Mouse (Mus musculus): Measurements from ENCODE around the gene Rnf111. TPM values are rescaled to one million over a fixed set of nuclear protein-coding genes. Genes with fewer than 3 reads are reported as not detected.

Gene Rnf111
- polyA plus RNA-seq, 1 experiment from 2014 or later: 27.0 TPM

- H3K27ac ChIP-seq: no peak overlapping the region
Measured at GRCm38 (mm10) chr9:70524366-70524765, 20.8 kb upstream of the Rnf111 start.

GRCm38 (mm10) chr9:70523813-70524212 is 20.3 kb upstream of the Rnf111 start:
- no peaks in the 10 kb centered on the region for H3K27me3 ChIP-seq
- no peaks in the 10 kb centered on the region for H3K4me1 ChIP-seq
- ATAC-seq (ENCODE audit: borderline replicate concordance, extremely low read depth, low FRiP score, low TSS enrichment): no peak
- H3K27ac ChIP-seq: no peak overlapping the region
- no peak overlapping the region for H3K4me2 ChIP-seq
- H3K9ac ChIP-seq: no peak overlapping the region
- H3K36me3 ChIP-seq: no peaks in the 10 kb centered on the region
- WGBS: 91% methylated on average over 3 of the region's 3 CpGs
- H3K4me3 ChIP-seq: no peak overlapping the region
- no peaks in the 10 kb centered on the region for H3K9me3 ChIP-seq

More at GRCm38 (mm10) chr9:70524366-70524765, 20.8 kb upstream of the Rnf111 start:
- Histone ChIP-seq H3K9ac (no peak overlapping the region), H3K4me3 (no peak overlapping the region), H3K36me3 (no peaks in the 10 kb centered on the region), H3K4me2 (no peak overlapping the region), H3K9me3 (no peaks in the 10 kb centered on the region), H3K27me3 (no peaks in the 10 kb centered on the region), H3K4me1 (no peaks in the 10 kb centered on the region)
- no peak for ATAC-seq (ENCODE audit: borderline replicate concordance, extremely low read depth, low FRiP score, low TSS enrichment)
- 82% methylated on average over 7 of the region's 7 CpGs for WGBS

- H3K27ac ChIP-seq: no peak overlapping the region
- no peaks in the 10 kb centered on the region for H3K4me1 ChIP-seq
- WGBS: 79% methylated on average over 3 of the region's 3 CpGs
- no peaks in the 10 kb centered on the region for H3K27me3 ChIP-seq
- H3K4me3 ChIP-seq: no peak overlapping the region
- no peaks in the 10 kb centered on the region for H3K9me3 ChIP-seq
- H3K4me2 ChIP-seq: no peak overlapping the region
- ATAC-seq (ENCODE audit: borderline replicate concordance, extremely low read depth, low FRiP score, low TSS enrichment): no peak
- no peak overlapping the region for H3K9ac ChIP-seq
- no peaks in the 10 kb centered on the region for H3K36me3 ChIP-seq
Measured at GRCm38 (mm10) chr9:70520651-70521050, 17.1 kb upstream of the Rnf111 start.

DNA sequence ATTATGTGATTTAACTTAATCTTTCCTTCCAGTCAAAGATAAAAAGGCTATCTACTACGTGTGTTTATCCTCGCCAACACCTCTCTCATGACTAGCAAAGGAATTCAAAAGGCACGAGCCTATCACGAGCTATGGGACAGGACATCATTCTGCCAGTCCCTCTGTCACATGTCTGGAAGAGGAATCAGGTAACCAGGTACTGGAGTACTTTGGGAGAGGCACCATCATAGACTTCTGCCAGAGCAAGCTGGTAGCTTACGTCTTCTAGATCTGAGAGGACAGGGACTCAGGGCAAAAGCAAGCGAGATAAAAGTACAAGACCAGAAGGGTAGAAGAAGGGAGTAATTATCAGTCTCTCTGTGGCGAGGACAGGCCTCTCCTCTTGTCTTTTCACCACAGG is 8.2 kb upstream of the Rnf111 start:
- no peak for ATAC-seq (ENCODE audit: borderline replicate concordance, extremely low read depth, low FRiP score, low TSS enrichment)
- 59% methylated on average over 7 of the region's 7 CpGs for WGBS
- Histone ChIP-seq H3K9me3 (no peaks in the 10 kb centered on the region), H3K36me3 (no peaks in the 10 kb centered on the region), H3K4me1 (no peaks in the 10 kb centered on the region), H3K27me3 (no peaks in the 10 kb centered on the region), H3K4me3 (no peak overlapping the region), H3K27ac (no peak overlapping the region), H3K9ac (no peak overlapping the region), H3K4me2 (no peak overlapping the region)

DNA sequence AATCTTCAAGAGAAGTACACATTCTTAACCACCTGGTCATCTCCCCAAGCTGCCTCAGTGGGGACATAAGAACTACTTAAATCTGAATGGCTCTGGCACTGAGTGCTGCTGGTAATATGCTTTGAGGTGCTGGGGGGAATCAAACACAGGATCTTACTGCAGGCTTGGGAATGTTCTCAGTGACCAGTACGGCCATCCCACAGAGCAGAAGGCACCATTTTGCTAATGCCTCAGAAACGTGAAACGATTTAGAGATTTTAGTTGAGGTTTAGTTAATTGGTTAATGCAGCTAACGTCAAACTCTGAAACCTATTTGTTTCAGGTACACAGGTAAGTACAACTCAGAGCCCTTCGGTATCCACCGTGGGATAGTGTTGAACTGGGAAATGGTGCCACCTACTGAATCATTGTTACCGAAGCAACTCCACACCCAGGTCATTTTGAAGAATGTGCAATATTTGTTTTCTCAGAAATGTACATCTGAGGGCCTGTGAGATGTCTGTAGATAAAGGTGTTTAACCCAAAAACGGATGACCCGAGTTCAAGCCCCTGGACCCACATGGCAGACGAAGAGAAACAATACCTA is 7.6 kb upstream of the Rnf111 start:
- WGBS: 52% methylated on average over 10 of the region's 10 CpGs
- Histone ChIP-seq H3K9me3 (no peaks in the 10 kb centered on the region), H3K27ac (no peak overlapping the region), H3K9ac (no peak overlapping the region), H3K4me2 (no peak overlapping the region), H3K36me3 (no peaks in the 10 kb centered on the region), H3K4me1 (no peaks in the 10 kb centered on the region), H3K4me3 (no peak overlapping the region), H3K27me3 (0 out of 2 replicates have a peak, but pooled peaks cover 5% of the 10 kb centered on the region)
- ATAC-seq (ENCODE audit: borderline replicate concordance, extremely low read depth, low FRiP score, low TSS enrichment): no peak

DNA sequence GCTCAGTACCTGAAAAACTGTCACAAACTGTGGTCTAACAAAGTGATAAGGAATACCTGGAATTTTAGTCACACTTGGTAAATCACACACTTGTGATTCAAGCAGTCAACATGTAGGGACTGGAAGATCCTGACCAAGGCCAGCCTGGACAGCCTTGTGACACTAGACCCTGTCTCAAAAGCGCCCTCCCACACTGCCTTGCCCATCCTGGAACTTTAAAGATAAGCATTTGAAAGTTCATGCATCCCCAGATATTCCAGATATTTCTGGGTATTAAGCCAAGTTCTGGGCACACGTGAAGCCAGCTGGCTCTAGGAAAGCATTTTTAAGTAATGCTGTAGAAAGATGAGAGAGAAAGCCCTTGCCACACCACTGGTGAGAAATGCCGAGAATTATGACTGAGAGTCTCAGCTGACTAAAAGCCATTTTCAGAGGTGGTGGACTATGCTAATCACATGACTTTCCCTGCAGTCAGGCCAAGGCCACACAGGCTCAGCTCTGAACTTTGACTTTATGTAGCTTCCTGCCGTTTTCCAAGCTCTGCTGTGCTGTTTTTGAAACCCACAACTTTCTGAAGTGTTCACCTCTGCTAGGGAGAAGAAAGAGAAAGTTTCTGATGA is 6.5 kb upstream of the Rnf111 start:
- H3K4me1 ChIP-seq: no peaks in the 10 kb centered on the region
- H3K4me2 ChIP-seq: no peak overlapping the region
- 0 out of 2 replicates have a peak, but pooled peaks cover 5% of the 10 kb centered on the region for H3K27me3 ChIP-seq
- no peaks in the 10 kb centered on the region for H3K36me3 ChIP-seq
- H3K9ac ChIP-seq: no peak overlapping the region
- ATAC-seq (ENCODE audit: borderline replicate concordance, extremely low read depth, low FRiP score, low TSS enrichment): no peak
- no peak overlapping the region for H3K27ac ChIP-seq
- H3K4me3 ChIP-seq: no peak overlapping the region
- 54% methylated on average over 4 of the region's 4 CpGs for WGBS
- no peaks in the 10 kb centered on the region for H3K9me3 ChIP-seq

DNA sequence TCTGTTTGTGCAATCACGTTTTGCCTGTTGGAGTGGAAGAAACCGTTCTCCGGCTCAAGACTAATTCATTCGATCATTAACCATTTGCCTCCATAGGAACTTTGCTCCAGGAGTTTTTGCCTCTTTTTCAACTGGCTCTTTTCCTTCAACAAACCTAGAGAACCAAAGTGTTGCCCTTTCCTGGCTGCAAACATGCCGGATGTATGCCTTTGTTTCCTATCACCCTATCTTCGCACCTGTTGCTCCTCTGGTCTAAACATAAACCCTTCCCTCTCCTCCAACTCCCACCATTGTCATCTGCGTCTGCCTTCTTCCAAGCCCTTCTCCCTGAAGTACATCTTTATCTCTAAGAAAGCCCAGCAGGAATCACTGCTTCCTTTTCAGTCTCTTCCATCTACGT is 3.3 kb upstream of the Rnf111 start:
- no peaks in the 10 kb centered on the region for H3K36me3 ChIP-seq
- peaks cover 10% of the 10 kb centered on the region for H3K4me1 ChIP-seq
- no peak for ATAC-seq (ENCODE audit: borderline replicate concordance, extremely low read depth, low FRiP score, low TSS enrichment)
- H3K4me2 ChIP-seq: no peak overlapping the region
- H3K9me3 ChIP-seq: no peaks in the 10 kb centered on the region
- H3K9ac ChIP-seq: no peak overlapping the region
- H3K27ac ChIP-seq: no peak overlapping the region
- H3K4me3 ChIP-seq: no peak overlapping the region
- 0 out of 2 replicates have a peak, but pooled peaks cover 5% of the 10 kb centered on the region for H3K27me3 ChIP-seq
- 69% methylated on average over 8 of the region's 8 CpGs for WGBS

- Histone ChIP-seq H3K9ac (no peak overlapping the region), H3K4me2 (no peak overlapping the region), H3K9me3 (no peaks in the 10 kb centered on the region), H3K4me1 (peaks cover 10% of the 10 kb centered on the region), H3K27me3 (0 out of 2 replicates have a peak, but pooled peaks cover 5% of the 10 kb centered on the region), H3K27ac (no peak overlapping the region), H3K4me3 (no peak overlapping the region), H3K36me3 (no peaks in the 10 kb centered on the region)
- no peak for ATAC-seq (ENCODE audit: borderline replicate concordance, extremely low read depth, low FRiP score, low TSS enrichment)
- WGBS: 61% methylated on average over 2 of the region's 2 CpGs
Measured at GRCm38 (mm10) chr9:70506186-70506585, 2.7 kb upstream of the Rnf111 start.

GRCm38 (mm10) chr9:70503015-70503603 is 416 bp downstream of the Rnf111 start:
- Histone ChIP-seq H3K9ac (peak overlapping the region; percentile 98), H3K4me2 (peak overlapping the region; percentile 58)

GRCm38 (mm10) chr9:70502284-70503014 is 1.1 kb downstream of the Rnf111 start:
- 0 out of 2 replicates have a peak, but pooled peaks cover 5% of the 10 kb centered on the region for H3K27me3 ChIP-seq
- no peaks in the 10 kb centered on the region for H3K9me3 ChIP-seq
- H3K36me3 ChIP-seq: no peaks in the 10 kb centered on the region; the same call in 1 of the 2 replicates
- peak overlapping the region; percentile 98 for H3K9ac ChIP-seq
- peak overlapping the region; percentile 100 for H3K4me3 ChIP-seq
- ATAC-seq (ENCODE audit: borderline replicate concordance, extremely low read depth, low FRiP score, low TSS enrichment): no peak
- WGBS: 25% methylated on average over 10 of the region's 10 CpGs
- peak overlapping the region; percentile 99 for H3K27ac ChIP-seq
- peaks cover 10% of the 10 kb centered on the region for H3K4me1 ChIP-seq
- H3K4me2 ChIP-seq: peak overlapping the region; percentile 58

More at GRCm38 (mm10) chr9:70503015-70503603, 416 bp downstream of the Rnf111 start:
- 0 out of 2 replicates have a peak, but pooled peaks cover 5% of the 10 kb centered on the region for H3K27me3 ChIP-seq
- ATAC-seq (ENCODE audit: borderline replicate concordance, extremely low read depth, low FRiP score, low TSS enrichment): peak; percentile 93
- no peaks in the 10 kb centered on the region; the same call in 1 of the 2 replicates for H3K36me3 ChIP-seq
- peak overlapping the region; percentile 100 for H3K4me3 ChIP-seq
- WGBS: under 1% methylated on average over 56 of the region's 70 CpGs
- H3K4me1 ChIP-seq: peaks cover 10% of the 10 kb centered on the region
- no peaks in the 10 kb centered on the region for H3K9me3 ChIP-seq
- peak overlapping the region; percentile 99 for H3K27ac ChIP-seq

DNA sequence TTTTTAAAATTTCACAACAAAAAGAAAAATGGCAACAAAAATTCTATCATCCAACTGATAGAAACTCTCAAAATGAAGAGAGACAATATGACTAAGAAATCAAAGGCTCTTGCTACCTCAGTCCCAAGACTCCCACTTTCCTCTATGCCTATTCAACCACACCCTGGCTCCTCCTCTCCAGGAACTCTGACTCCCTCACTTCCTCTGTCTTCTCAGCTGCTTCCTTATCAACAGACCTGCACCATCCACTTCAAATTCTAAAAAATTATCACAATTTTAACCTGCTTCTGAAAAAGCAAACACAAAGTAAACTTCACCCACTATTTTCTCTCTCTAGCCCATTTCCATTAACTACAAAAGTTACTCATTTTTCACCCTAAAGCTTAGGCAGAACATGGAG is 6.5 kb downstream of the Rnf111 start:
- Histone ChIP-seq H3K4me2 (no peak overlapping the region), H3K9me3 (no peaks in the 10 kb centered on the region), H3K4me3 (no peak overlapping the region), H3K36me3 (peaks cover 6% of the 10 kb centered on the region; the same call in 1 of the 2 replicates), H3K27me3 (no peaks in the 10 kb centered on the region), H3K27ac (no peak overlapping the region), H3K4me1 (no peaks in the 10 kb centered on the region), H3K9ac (no peak overlapping the region)
- ATAC-seq (ENCODE audit: borderline replicate concordance, extremely low read depth, low FRiP score, low TSS enrichment): no peak

Data from lung, embryonic 15.5 days (tissue).